Mouse (Mus musculus): Measurements from ENCODE around the gene Vmn1r23.
"Not testable (repeated sequence)": the region's sequence is repeated elsewhere in the genome, so short reads cannot be mapped to it uniquely, and the experiment has no call there.

The Vmn1r23 gene

DNA sequence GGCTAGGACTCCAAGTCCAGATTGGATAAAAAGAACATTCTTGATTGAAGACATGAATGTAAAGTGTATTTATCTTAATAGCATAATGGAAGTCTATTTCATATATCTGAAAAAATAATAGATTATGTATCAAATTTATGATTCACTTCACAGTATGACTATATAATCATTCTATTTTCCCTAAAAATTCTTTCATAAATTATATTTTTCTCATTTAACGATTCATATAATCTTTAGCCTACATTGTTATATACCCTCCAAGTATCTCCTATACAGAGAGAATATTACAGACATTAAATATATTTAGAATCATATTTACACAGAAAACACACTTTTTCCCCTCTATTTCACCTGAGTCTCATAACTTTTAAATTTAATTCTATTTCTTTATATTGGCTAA, at the start of gene Vmn1r23:
TSS of gene Vmn1r23 (minus strand) at position 101 of the 400 bp plus-strand sequence.
- DNase-seq: no peak

DNA sequence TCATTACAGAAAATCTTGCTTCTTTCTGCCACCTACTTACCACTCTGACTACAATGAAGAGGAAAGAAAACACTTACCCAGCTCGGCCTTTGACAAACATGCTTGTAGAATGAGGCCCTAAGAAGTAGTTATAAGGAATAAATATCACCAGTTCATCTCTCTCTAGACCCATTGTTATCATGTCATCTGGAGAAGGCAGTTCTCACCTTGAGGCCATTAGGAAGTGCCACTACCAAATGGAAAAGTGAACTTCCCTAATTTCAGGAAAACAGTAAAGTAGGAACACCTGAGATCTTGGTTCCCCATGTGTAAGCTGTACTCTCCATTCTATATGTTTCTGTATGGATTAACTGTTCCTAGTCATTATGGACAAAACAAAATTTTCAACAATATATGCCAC, 34.8 kb upstream of the Vmn1r23 start, which contains the start of gene Vmn1r24:
TSS of gene Vmn1r24 (minus strand) at position 101 of the 400 bp plus-strand sequence.
- DNase-seq: not testable (repeated sequence)

GRCm38 (mm10) chr6:57907928-57908327, 18.7 kb downstream of the Vmn1r23 start, which contains the start of gene Vmn1r22:
TSS of gene Vmn1r22 (minus strand) at chr6:57908028.
- DNase-seq: no peak

All from kidney, postnatal 4 days (tissue).